Mouse (Mus musculus): ENCODE data around the gene E4f1. TPM values are rescaled to one million over a fixed set of nuclear protein-coding genes. Genes with fewer than 3 reads are reported as not detected.

The E4f1 gene
- polyA plus RNA-seq (2014; fragmentation: Illumina TruSeq; extraction: RNeasy Lipid Tissue Mini Kit (QIAGEN cat#74804); ENCODE audit: low read depth, low replicate concordance) = 40.1 TPM

GRCm38 (mm10) chr17:24469910-24470602, at the start of gene E4f1, which contains the start of gene Pgp:
Gene E4f1, minus strand, starts transcription at chr17:24470313.
Gene Pgp, plus strand, starts transcription at chr17:24470392.

GRCm38 (mm10) chr17:24488186-24488661, 18.1 kb upstream of the E4f1 start, which contains the start of gene Caskin1:
Gene Caskin1, plus strand, starts transcription at chr17:24488601.

GRCm38 (mm10) chr17:24478663-24479380, 8.7 kb upstream of the E4f1 start, which contains the start of gene Mlst8:
Gene Mlst8, minus strand, starts transcription at chr17:24479078.

GRCm38 (mm10) chr17:24473612-24474275, 3.6 kb upstream of the E4f1 start, which contains the start of gene Bricd5:
Gene Bricd5, plus strand, starts transcription at chr17:24473884.

GRCm38 (mm10) chr17:24442632-24443155, 27.4 kb downstream of the E4f1 start, which contains the start of gene Dnase1l2:
Gene Dnase1l2, minus strand, starts transcription at chr17:24443105.

GRCm38 (mm10) chr17:24426471-24427169, 43.5 kb downstream of the E4f1 start, which contains the start of gene Eci1:
Gene Eci1, plus strand, starts transcription at chr17:24426641.

GRCm38 (mm10) chr17:24414230-24414976, 55.7 kb downstream of the E4f1 start, which contains the start of gene Rnps1:
Gene Rnps1, plus strand, starts transcription at chr17:24414565.

Other genes starting within 250 kb of the E4f1 start
- gene Tedc2, start 249.5 kb downstream of the E4f1 start, polyA plus RNA-seq (2014; fragmentation: Illumina TruSeq; extraction: RNeasy Lipid Tissue Mini Kit (QIAGEN cat#74804); ENCODE audit: low read depth, low replicate concordance) = 5.8 TPM
- gene Ccnf, start 218.8 kb downstream of the E4f1 start, polyA plus RNA-seq (2014; fragmentation: Illumina TruSeq; extraction: RNeasy Lipid Tissue Mini Kit (QIAGEN cat#74804); ENCODE audit: low read depth, low replicate concordance) = 1.5 TPM
- gene Abca17, start 119.2 kb downstream of the E4f1 start, polyA plus RNA-seq (2014; fragmentation: Illumina TruSeq; extraction: RNeasy Lipid Tissue Mini Kit (QIAGEN cat#74804); ENCODE audit: low read depth, low replicate concordance) = 0.62 TPM
- gene Abca3, start 118.4 kb downstream of the E4f1 start, polyA plus RNA-seq (2014; fragmentation: Illumina TruSeq; extraction: RNeasy Lipid Tissue Mini Kit (QIAGEN cat#74804); ENCODE audit: low read depth, low replicate concordance) = 61.5 TPM
- gene Rnps1, start 55.7 kb downstream of the E4f1 start, polyA plus RNA-seq (2014; fragmentation: Illumina TruSeq; extraction: RNeasy Lipid Tissue Mini Kit (QIAGEN cat#74804); ENCODE audit: low read depth, low replicate concordance) = 70.6 TPM
- 110 TPM for gene Eci1, start 43.7 kb downstream of the E4f1 start, polyA plus RNA-seq (2014; fragmentation: Illumina TruSeq; extraction: RNeasy Lipid Tissue Mini Kit (QIAGEN cat#74804); ENCODE audit: low read depth, low replicate concordance)
- gene Dnase1l2, start 27.2 kb downstream of the E4f1 start, polyA plus RNA-seq (2014; fragmentation: Illumina TruSeq; extraction: RNeasy Lipid Tissue Mini Kit (QIAGEN cat#74804); ENCODE audit: low read depth, low replicate concordance) = 63.7 TPM
- 63.0 TPM for gene Pgp, start 79 bp upstream of the E4f1 start, polyA plus RNA-seq (2014; fragmentation: Illumina TruSeq; extraction: RNeasy Lipid Tissue Mini Kit (QIAGEN cat#74804); ENCODE audit: low read depth, low replicate concordance)
- gene Bricd5, start 3.6 kb upstream of the E4f1 start, polyA plus RNA-seq (2014; fragmentation: Illumina TruSeq; extraction: RNeasy Lipid Tissue Mini Kit (QIAGEN cat#74804); ENCODE audit: low read depth, low replicate concordance) = 1.4 TPM
- 16.6 TPM for gene Mlst8, start 8.8 kb upstream of the E4f1 start, polyA plus RNA-seq (2014; fragmentation: Illumina TruSeq; extraction: RNeasy Lipid Tissue Mini Kit (QIAGEN cat#74804); ENCODE audit: low read depth, low replicate concordance)
- 1.7 TPM for gene Caskin1, start 18.3 kb upstream of the E4f1 start, polyA plus RNA-seq (2014; fragmentation: Illumina TruSeq; extraction: RNeasy Lipid Tissue Mini Kit (QIAGEN cat#74804); ENCODE audit: low read depth, low replicate concordance)
- 99.5 TPM for gene Traf7, start 57.6 kb upstream of the E4f1 start, polyA plus RNA-seq (2014; fragmentation: Illumina TruSeq; extraction: RNeasy Lipid Tissue Mini Kit (QIAGEN cat#74804); ENCODE audit: low read depth, low replicate concordance)
- gene Rab26, start 63.9 kb upstream of the E4f1 start, polyA plus RNA-seq (2014; fragmentation: Illumina TruSeq; extraction: RNeasy Lipid Tissue Mini Kit (QIAGEN cat#74804); ENCODE audit: low read depth, low replicate concordance) = 59.2 TPM
- 51.6 TPM for gene Pkd1, start 79.5 kb upstream of the E4f1 start, polyA plus RNA-seq (2014; fragmentation: Illumina TruSeq; extraction: RNeasy Lipid Tissue Mini Kit (QIAGEN cat#74804); ENCODE audit: low read depth, low replicate concordance)
- gene Tsc2, start 162.3 kb upstream of the E4f1 start, polyA plus RNA-seq (2014; fragmentation: Illumina TruSeq; extraction: RNeasy Lipid Tissue Mini Kit (QIAGEN cat#74804); ENCODE audit: low read depth, low replicate concordance) = 71.7 TPM
- gene Nthl1, start 162.4 kb upstream of the E4f1 start, polyA plus RNA-seq (2014; fragmentation: Illumina TruSeq; extraction: RNeasy Lipid Tissue Mini Kit (QIAGEN cat#74804); ENCODE audit: low read depth, low replicate concordance) = 10.0 TPM
- 43.1 TPM for gene Slc9a3r2, start 180.0 kb upstream of the E4f1 start, polyA plus RNA-seq (2014; fragmentation: Illumina TruSeq; extraction: RNeasy Lipid Tissue Mini Kit (QIAGEN cat#74804); ENCODE audit: low read depth, low replicate concordance)
- not detected for gene Npw, start 188.1 kb upstream of the E4f1 start, polyA plus RNA-seq (2014; fragmentation: Illumina TruSeq; extraction: RNeasy Lipid Tissue Mini Kit (QIAGEN cat#74804); ENCODE audit: low read depth, low replicate concordance)
- 33.7 TPM for gene Zfp598, start 199.4 kb upstream of the E4f1 start, polyA plus RNA-seq (2014; fragmentation: Illumina TruSeq; extraction: RNeasy Lipid Tissue Mini Kit (QIAGEN cat#74804); ENCODE audit: low read depth, low replicate concordance)
- gene Syngr3, start 219.6 kb upstream of the E4f1 start, polyA plus RNA-seq (2014; fragmentation: Illumina TruSeq; extraction: RNeasy Lipid Tissue Mini Kit (QIAGEN cat#74804); ENCODE audit: low read depth, low replicate concordance) = not detected
- gene Gfer, start 225.8 kb upstream of the E4f1 start, polyA plus RNA-seq (2014; fragmentation: Illumina TruSeq; extraction: RNeasy Lipid Tissue Mini Kit (QIAGEN cat#74804); ENCODE audit: low read depth, low replicate concordance) = 27.0 TPM
- 4.2 TPM for gene Noxo1, start 225.9 kb upstream of the E4f1 start, polyA plus RNA-seq (2014; fragmentation: Illumina TruSeq; extraction: RNeasy Lipid Tissue Mini Kit (QIAGEN cat#74804); ENCODE audit: low read depth, low replicate concordance)
- 20.3 TPM for gene Tbl3, start 237.3 kb upstream of the E4f1 start, polyA plus RNA-seq (2014; fragmentation: Illumina TruSeq; extraction: RNeasy Lipid Tissue Mini Kit (QIAGEN cat#74804); ENCODE audit: low read depth, low replicate concordance)
- 8.2 TPM for gene Rnf151, start 247.8 kb upstream of the E4f1 start, polyA plus RNA-seq (2014; fragmentation: Illumina TruSeq; extraction: RNeasy Lipid Tissue Mini Kit (QIAGEN cat#74804); ENCODE audit: low read depth, low replicate concordance)
- gene Rps2, start 247.8 kb upstream of the E4f1 start, polyA plus RNA-seq (2014; fragmentation: Illumina TruSeq; extraction: RNeasy Lipid Tissue Mini Kit (QIAGEN cat#74804); ENCODE audit: low read depth, low replicate concordance) = 1,196 TPM

Measured in adipose tissue, adult 10 weeks (tissue).